Mouse (Mus musculus) liver, adult 2 months (tissue): Measurements from ENCODE around the gene 1700037H04Rik. TPM values are rescaled to one million over a fixed set of nuclear protein-coding genes. Genes with fewer than 3 reads are reported as not detected.
A peak's percentile ranks its signal among the peaks of the same experiment; 100 is the strongest.

Experiments used
- DNase-seq: peaks from one replicate; pipeline ENCODE4 v3.0.0-alpha.2; 2011; ENCODE audit warnings: low read depth, low spot score; ENCODE audit errors: extremely low read depth
- H3K27ac ChIP-seq: fragments of 200-500 bp; replicated peaks from 2 replicates; pipeline ENCODE4 v1.5.1; 2012; ENCODE audit warnings: low read depth, mild to moderate bottlenecking, control low read depth, inconsistent platforms, low read length; ENCODE audit not compliant: insufficient read depth
- H3K27me3 ChIP-seq: fragments of 200-500 bp; 2 replicates; pipeline ENCODE4 v1.6.1; 2012; ENCODE audit warnings: mild to moderate bottlenecking, moderate library complexity, low read length, inconsistent platforms; ENCODE audit not compliant: control insufficient read depth, insufficient read depth
- H3K36me3 ChIP-seq: fragments of 200-500 bp; 2 replicates; pipeline ENCODE4 v1.6.1; 2012; ENCODE audit warnings: low read length, inconsistent platforms; ENCODE audit not compliant: control insufficient read depth, insufficient read depth
- H3K4me1 ChIP-seq: fragments of 200-500 bp; 2 replicates; pipeline ENCODE4 v1.6.1; 2011; ENCODE audit warnings: low read length; ENCODE audit not compliant: control insufficient read depth, insufficient read depth
- H3K4me3 ChIP-seq: fragments of 200-500 bp; 2 replicates; pipeline ENCODE4 v1.5.1; 2011; ENCODE audit warnings: low read depth, mild to moderate bottlenecking, control low read depth, low read length, moderate library complexity; ENCODE audit not compliant: insufficient read depth
- H3K79me2 ChIP-seq: fragments of 200-500 bp; 2 replicates; pipeline ENCODE4 v1.6.1; 2012; ENCODE audit warnings: inconsistent platforms, mild to moderate bottlenecking, low read length, moderate library complexity; ENCODE audit not compliant: control insufficient read depth, insufficient read depth
- H3K9ac ChIP-seq: fragments of 200-500 bp; 2 replicates; pipeline ENCODE4 v1.6.1; 2012; ENCODE audit warnings: low read depth, mild to moderate bottlenecking, control low read depth, inconsistent platforms, low read length
- CTCF ChIP-seq: fragments of 200-500 bp; IDR thresholded peaks from 2 replicates; pipeline ENCODE4 v1.5.1; 2011; ENCODE audit warnings: low read depth, low read length, control low read depth
- POLR2A ChIP-seq: fragments of 200-500 bp; IDR thresholded peaks from 2 replicates; pipeline ENCODE4 v1.6.1; 2011; ENCODE audit warnings: low read length, control low read depth; ENCODE audit not compliant: insufficient read depth; ENCODE audit errors: extremely low read depth
- WGBS: fragments of 180-500 bp; shearing (Covaris S2); methylation state at CpG from one replicate; pipeline ENCODE4 v1.1.7; 2018; 5-methylcytosine and 5-hydroxymethylcytosine counted together
- polyA plus RNA-seq: library from polyadenylated mRNA; depleted of rRNA; stranded (reverse); fragments of >200 nt; gene quantifications from 2 replicates; pipeline ENCODE4 v1.2.3, GENCODE M21; 2012
- total RNA-seq: library from RNA; depleted of rRNA; stranded (reverse); fragments of >200 nt; gene quantifications from 2 replicates; pipeline ENCODE4 v1.2.3, GENCODE M21; 2014

1700037H04Rik gene
- total and polyA plus RNA-seq, 2 experiments: 3.4 to 16.6 TPM

GRCm38 (mm10) chr2:131168914-131169313 lies 9.0 kb upstream of the 1700037H04Rik start:
- H3K9ac ChIP-seq: no peak overlapping the region
- DNase-seq: no peak
- no peaks in the 10 kb centered on the region for H3K79me2 ChIP-seq
- H3K36me3 ChIP-seq: no peaks in the 10 kb centered on the region
- TF ChIP-seq CTCF (no peak), POLR2A (no peak)
- H3K27ac ChIP-seq: no peak overlapping the region
- H3K4me3 ChIP-seq: no peak overlapping the region
- WGBS: 77% methylated on average over 1 of the region's 1 CpGs
- H3K4me1 ChIP-seq: peaks cover 2% of the 10 kb centered on the region; the same call in 1 of the 2 replicates
- no peaks in the 10 kb centered on the region for H3K27me3 ChIP-seq

- Histone ChIP-seq H3K9ac (no peak overlapping the region), H3K27ac (no peak overlapping the region), H3K36me3 (no peaks in the 10 kb centered on the region), H3K79me2 (no peaks in the 10 kb centered on the region), H3K4me1 (peaks cover 4% of the 10 kb centered on the region; the same call in 1 of the 2 replicates), H3K4me3 (no peak overlapping the region), H3K27me3 (no peaks in the 10 kb centered on the region)
- no peak for DNase-seq
- TF ChIP-seq CTCF (no peak), POLR2A (no peak)
- WGBS: 80% methylated on average over 6 of the region's 6 CpGs
Measured at GRCm38 (mm10) chr2:131167984-131168383, 8.1 kb upstream of the 1700037H04Rik start.

- Histone ChIP-seq H3K27ac (no peak overlapping the region), H3K9ac (no peak overlapping the region), H3K36me3 (no peaks in the 10 kb centered on the region), H3K4me3 (no peak overlapping the region), H3K4me1 (peaks cover 4% of the 10 kb centered on the region; the same call in 1 of the 2 replicates), H3K27me3 (no peaks in the 10 kb centered on the region), H3K79me2 (no peaks in the 10 kb centered on the region)
- TF ChIP-seq CTCF (no peak), POLR2A (no peak)
- no peak for DNase-seq
- WGBS: 98% methylated on average over 2 of the region's 2 CpGs
Measured at GRCm38 (mm10) chr2:131166172-131166571, 6.3 kb upstream of the 1700037H04Rik start.

- H3K4me1 ChIP-seq: peaks cover 9% of the 10 kb centered on the region; the same call in 1 of the 2 replicates
- H3K27ac ChIP-seq: peak overlapping the region; percentile 99
- H3K9ac ChIP-seq: peak overlapping the region; percentile 68
- H3K4me3 ChIP-seq: peak overlapping the region; percentile 77
- 56% methylated on average over 7 of the region's 7 CpGs for WGBS
- H3K79me2 ChIP-seq: no peaks in the 10 kb centered on the region
- DNase-seq: peak; percentile 95
- no peaks in the 10 kb centered on the region for H3K27me3 ChIP-seq
- H3K36me3 ChIP-seq: no peaks in the 10 kb centered on the region
- TF ChIP-seq POLR2A: no peak
- TF ChIP-seq CTCF: no peak
Measured at GRCm38 (mm10) chr2:131163924-131164323, 4.0 kb upstream of the 1700037H04Rik start.

- peak overlapping the region; percentile 76 for H3K9ac ChIP-seq
- peak overlapping the region; percentile 69 for H3K4me3 ChIP-seq
- 3% methylated on average over 17 of the region's 17 CpGs for WGBS
- TF ChIP-seq CTCF: no peak
- TF ChIP-seq POLR2A: no peak
- DNase-seq: peak; percentile 58
- peaks cover 9% of the 10 kb centered on the region; the same call in 1 of the 2 replicates for H3K4me1 ChIP-seq
- no peaks in the 10 kb centered on the region for H3K36me3 ChIP-seq
- H3K27ac ChIP-seq: peak overlapping the region; percentile 80
- H3K79me2 ChIP-seq: no peaks in the 10 kb centered on the region
- H3K27me3 ChIP-seq: no peaks in the 10 kb centered on the region
Measured at GRCm38 (mm10) chr2:131160671-131161111, 810 bp upstream of the 1700037H04Rik start.

GRCm38 (mm10) chr2:131159491-131159910 lies 380 bp downstream of the 1700037H04Rik start:
- Histone ChIP-seq H3K9ac (peak overlapping the region; percentile 59), H3K27me3 (no peaks in the 10 kb centered on the region), H3K4me1 (peaks cover 8% of the 10 kb centered on the region; the same call in 1 of the 2 replicates), H3K36me3 (no peaks in the 10 kb centered on the region), H3K27ac (no peak overlapping the region), H3K79me2 (no peaks in the 10 kb centered on the region), H3K4me3 (peak overlapping the region; percentile 59)
- no peak for TF ChIP-seq POLR2A
- TF ChIP-seq CTCF: no peak
- no peak for DNase-seq
- under 1% methylated on average over 18 of the region's 18 CpGs for WGBS
